Mouse (Mus musculus) liver, adult 2 months (tissue): ENCODE data around the gene Alpk1. TPM values are rescaled to one million over a fixed set of nuclear protein-coding genes. Genes with fewer than 3 reads are reported as not detected.

Source experiments
- DNase-seq: peaks from one replicate; pipeline ENCODE4 v3.0.0-alpha.2; 2011; ENCODE audit warnings: low read depth, low spot score; ENCODE audit errors: extremely low read depth
- H3K27ac ChIP-seq: fragments of 200-500 bp; replicated peaks from 2 replicates; pipeline ENCODE4 v1.5.1; 2012; ENCODE audit warnings: low read depth, mild to moderate bottlenecking, control low read depth, inconsistent platforms, low read length; ENCODE audit not compliant: insufficient read depth
- H3K27me3 ChIP-seq: fragments of 200-500 bp; 2 replicates; pipeline ENCODE4 v1.6.1; 2012; ENCODE audit warnings: mild to moderate bottlenecking, moderate library complexity, low read length, inconsistent platforms; ENCODE audit not compliant: control insufficient read depth, insufficient read depth
- H3K36me3 ChIP-seq: fragments of 200-500 bp; 2 replicates; pipeline ENCODE4 v1.6.1; 2012; ENCODE audit warnings: low read length, inconsistent platforms; ENCODE audit not compliant: control insufficient read depth, insufficient read depth
- H3K4me1 ChIP-seq: fragments of 200-500 bp; 2 replicates; pipeline ENCODE4 v1.6.1; 2011; ENCODE audit warnings: low read length; ENCODE audit not compliant: control insufficient read depth, insufficient read depth
- H3K4me3 ChIP-seq: fragments of 200-500 bp; 2 replicates; pipeline ENCODE4 v1.5.1; 2011; ENCODE audit warnings: low read depth, mild to moderate bottlenecking, control low read depth, low read length, moderate library complexity; ENCODE audit not compliant: insufficient read depth
- H3K79me2 ChIP-seq: fragments of 200-500 bp; 2 replicates; pipeline ENCODE4 v1.6.1; 2012; ENCODE audit warnings: inconsistent platforms, mild to moderate bottlenecking, low read length, moderate library complexity; ENCODE audit not compliant: control insufficient read depth, insufficient read depth
- H3K9ac ChIP-seq: fragments of 200-500 bp; 2 replicates; pipeline ENCODE4 v1.6.1; 2012; ENCODE audit warnings: low read depth, mild to moderate bottlenecking, control low read depth, inconsistent platforms, low read length
- CTCF ChIP-seq: fragments of 200-500 bp; IDR thresholded peaks from 2 replicates; pipeline ENCODE4 v1.5.1; 2011; ENCODE audit warnings: low read depth, low read length, control low read depth
- POLR2A ChIP-seq: fragments of 200-500 bp; IDR thresholded peaks from 2 replicates; pipeline ENCODE4 v1.6.1; 2011; ENCODE audit warnings: low read length, control low read depth; ENCODE audit not compliant: insufficient read depth; ENCODE audit errors: extremely low read depth
- WGBS: fragments of 180-500 bp; shearing (Covaris S2); methylation state at CpG from one replicate; pipeline ENCODE4 v1.1.7; 2018; 5-methylcytosine and 5-hydroxymethylcytosine counted together
- polyA plus RNA-seq: library from polyadenylated mRNA; depleted of rRNA; stranded (reverse); fragments of >200 nt; gene quantifications from 2 replicates; pipeline ENCODE4 v1.2.3, GENCODE M21; 2012
- total RNA-seq: library from RNA; depleted of rRNA; stranded (reverse); fragments of >200 nt; gene quantifications from 2 replicates; pipeline ENCODE4 v1.2.3, GENCODE M21; 2014

The Alpk1 gene
- total and polyA plus RNA-seq, 2 experiments: 0.39 to 1.9 TPM

- H3K4me3 ChIP-seq: no peak overlapping the region
- no peaks in the 10 kb centered on the region for H3K36me3 ChIP-seq
- H3K27ac ChIP-seq: no peak overlapping the region
- WGBS: 76% methylated on average over 4 of the region's 4 CpGs
- H3K4me1 ChIP-seq: no peaks in the 10 kb centered on the region
- TF ChIP-seq POLR2A (no peak), CTCF (no peak)
- peaks cover 4% of the 10 kb centered on the region; the same call in 1 of the 2 replicates for H3K27me3 ChIP-seq
- no peaks in the 10 kb centered on the region for H3K79me2 ChIP-seq
- H3K9ac ChIP-seq: no peak overlapping the region
- DNase-seq: no peak
Observed at GRCm38 (mm10) chr3:127748644-127749043, 31.7 kb downstream of the Alpk1 start.

- H3K4me3 ChIP-seq: no peak overlapping the region
- no peak overlapping the region for H3K27ac ChIP-seq
- no peak for DNase-seq
- H3K9ac ChIP-seq: no peak overlapping the region
- H3K79me2 ChIP-seq: no peaks in the 10 kb centered on the region
- H3K27me3 ChIP-seq: peaks cover 4% of the 10 kb centered on the region; the same call in 1 of the 2 replicates
- H3K4me1 ChIP-seq: no peaks in the 10 kb centered on the region
- no peaks in the 10 kb centered on the region for H3K36me3 ChIP-seq
- WGBS: 25% methylated on average over 16 of the region's 16 CpGs
- TF ChIP-seq CTCF (no peak), POLR2A (no peak)
Observed at GRCm38 (mm10) chr3:127745911-127746640, 34.3 kb downstream of the Alpk1 start.

GRCm38 (mm10) chr3:127745504-127745903 is 34.8 kb downstream of the Alpk1 start:
- WGBS: 50% methylated on average over 6 of the region's 6 CpGs
- Histone ChIP-seq H3K27ac (no peak overlapping the region), H3K36me3 (no peaks in the 10 kb centered on the region), H3K27me3 (peaks cover 6% of the 10 kb centered on the region; the same call in 1 of the 2 replicates), H3K79me2 (no peaks in the 10 kb centered on the region), H3K4me3 (no peak overlapping the region), H3K4me1 (no peaks in the 10 kb centered on the region), H3K9ac (no peak overlapping the region)
- TF ChIP-seq CTCF (no peak), POLR2A (no peak)
- no peak for DNase-seq

GRCm38 (mm10) chr3:127743614-127744365 is 36.5 kb downstream of the Alpk1 start:
- H3K27ac ChIP-seq: no peak overlapping the region
- H3K4me1 ChIP-seq: no peaks in the 10 kb centered on the region
- no peak overlapping the region for H3K9ac ChIP-seq
- H3K79me2 ChIP-seq: no peaks in the 10 kb centered on the region
- no peak for DNase-seq
- 74% methylated on average over 14 of the region's 14 CpGs for WGBS
- no peak overlapping the region for H3K4me3 ChIP-seq
- peaks cover 6% of the 10 kb centered on the region; the same call in 1 of the 2 replicates for H3K27me3 ChIP-seq
- TF ChIP-seq POLR2A (no peak), CTCF (no peak)
- no peaks in the 10 kb centered on the region for H3K36me3 ChIP-seq

- Histone ChIP-seq H3K27ac (no peak overlapping the region), H3K4me1 (no peaks in the 10 kb centered on the region), H3K27me3 (peaks cover 2% of the 10 kb centered on the region; the same call in 1 of the 2 replicates), H3K36me3 (no peaks in the 10 kb centered on the region), H3K4me3 (no peak overlapping the region), H3K9ac (no peak overlapping the region), H3K79me2 (no peaks in the 10 kb centered on the region)
- DNase-seq: no peak
- TF ChIP-seq CTCF (no peak), POLR2A (no peak)
- WGBS: 93% methylated on average over 3 of the region's 3 CpGs
Observed at GRCm38 (mm10) chr3:127741473-127741872, 38.9 kb downstream of the Alpk1 start.

GRCm38 (mm10) chr3:127737876-127738275 is 42.5 kb downstream of the Alpk1 start:
- no peak overlapping the region for H3K27ac ChIP-seq
- no peak for DNase-seq
- TF ChIP-seq CTCF (no peak), POLR2A (no peak)
- H3K27me3 ChIP-seq: peaks cover 2% of the 10 kb centered on the region; the same call in 1 of the 2 replicates
- WGBS: 91% methylated on average over 5 of the region's 5 CpGs
- no peaks in the 10 kb centered on the region for H3K4me1 ChIP-seq
- no peak overlapping the region for H3K9ac ChIP-seq
- H3K79me2 ChIP-seq: no peaks in the 10 kb centered on the region
- H3K36me3 ChIP-seq: no peaks in the 10 kb centered on the region
- no peak overlapping the region for H3K4me3 ChIP-seq
